Mouse (Mus musculus) liver, embryonic 14.5 days (tissue): ENCODE results near the gene Lingo1.

Experiments used
- CTCF ChIP-seq: IDR thresholded peaks from 2 replicates; pipeline ENCODE4 v1.5.1; 2016; ENCODE audit warnings: antibody characterized with exemption, low read depth, control low read depth
- EP300 ChIP-seq: IDR thresholded peaks from 2 replicates; pipeline ENCODE4 v1.6.1; 2016; ENCODE audit warnings: antibody characterized with exemption, low read depth

DNA sequence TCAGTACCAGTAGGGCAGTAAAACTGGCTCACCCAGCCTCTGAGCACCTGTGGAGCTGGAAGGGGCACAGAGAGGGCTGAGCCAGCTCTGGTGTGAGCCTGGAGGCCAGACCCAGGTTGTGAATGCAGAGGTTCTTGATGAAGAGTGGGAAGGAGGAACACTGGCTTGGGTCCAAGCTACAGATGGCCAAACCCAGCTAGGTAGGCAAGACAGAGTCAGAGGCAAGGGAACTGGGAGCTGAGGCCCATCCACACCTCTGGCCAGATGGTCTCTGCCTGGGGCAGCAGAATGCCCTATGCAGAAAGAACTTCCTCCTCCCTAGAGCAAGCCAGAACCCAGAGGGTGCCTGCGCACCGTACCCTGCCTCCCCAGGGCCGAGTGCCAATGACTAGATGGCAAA, 79.7 kb downstream of the Lingo1 start:
- TF ChIP-seq CTCF: no peak
- no peak for TF ChIP-seq EP300
